Mouse (Mus musculus) liver (tissue): ENCODE measurements around the gene Olfml2b.

Experiments
- DNase-seq: peaks from one replicate; pipeline ENCODE4 v3.0.0-alpha.2; 2020; ENCODE audit warnings: mixed read lengths

The Olfml2b gene

GRCm38 (mm10) chr1:170644255-170645205, at the start of gene Olfml2b:
Olfml2b (plus strand) TSS chr1:170644532.
- peak; percentile 77 for DNase-seq

GRCm38 (mm10) chr1:170594575-170594974, 49.8 kb upstream of the Olfml2b start:
- DNase-seq = no peak

GRCm38 (mm10) chr1:170605228-170606001, 38.9 kb upstream of the Olfml2b start:
- DNase-seq = peak; percentile 9

- no peak for DNase-seq
These were observed 37.0 kb upstream of the Olfml2b start for GRCm38 (mm10) chr1:170607231-170607917.

GRCm38 (mm10) chr1:170608461-170609071, 35.8 kb upstream of the Olfml2b start:
- DNase-seq = no peak

- peak; percentile 57 for DNase-seq
These were observed 34.5 kb upstream of the Olfml2b start for GRCm38 (mm10) chr1:170609872-170610271.

- DNase-seq = peak; percentile 90
These were observed 34.0 kb upstream of the Olfml2b start for GRCm38 (mm10) chr1:170610289-170610688.

- peak; percentile 14 for DNase-seq
These were observed 33.6 kb upstream of the Olfml2b start for GRCm38 (mm10) chr1:170610695-170611094.

- no peak for DNase-seq
These were observed 32.7 kb upstream of the Olfml2b start for GRCm38 (mm10) chr1:170611631-170612030.

GRCm38 (mm10) chr1:170612968-170613872, 31.1 kb upstream of the Olfml2b start:
- DNase-seq = peak; percentile 73

GRCm38 (mm10) chr1:170619686-170620374, 24.5 kb upstream of the Olfml2b start:
- DNase-seq = no peak

GRCm38 (mm10) chr1:170622934-170623333, 21.4 kb upstream of the Olfml2b start:
- peak; percentile 83 for DNase-seq

GRCm38 (mm10) chr1:170623432-170623831, 20.9 kb upstream of the Olfml2b start:
- no peak for DNase-seq

GRCm38 (mm10) chr1:170630489-170630888, 13.8 kb upstream of the Olfml2b start:
- DNase-seq = peak; percentile 80

GRCm38 (mm10) chr1:170631571-170631970, 12.8 kb upstream of the Olfml2b start:
- DNase-seq = no peak

- peak; percentile 82 for DNase-seq
These were observed 11.9 kb upstream of the Olfml2b start for GRCm38 (mm10) chr1:170632385-170632784.

GRCm38 (mm10) chr1:170632856-170633255, 11.5 kb upstream of the Olfml2b start:
- no peak for DNase-seq

- DNase-seq = no peak
These were observed 5.4 kb upstream of the Olfml2b start for GRCm38 (mm10) chr1:170638941-170639340.

GRCm38 (mm10) chr1:170645896-170646605, 1.7 kb downstream of the Olfml2b start:
- DNase-seq = no peak
